ENCODE assay signal across 15 mouse cellular contexts in the genomic region with DNA sequence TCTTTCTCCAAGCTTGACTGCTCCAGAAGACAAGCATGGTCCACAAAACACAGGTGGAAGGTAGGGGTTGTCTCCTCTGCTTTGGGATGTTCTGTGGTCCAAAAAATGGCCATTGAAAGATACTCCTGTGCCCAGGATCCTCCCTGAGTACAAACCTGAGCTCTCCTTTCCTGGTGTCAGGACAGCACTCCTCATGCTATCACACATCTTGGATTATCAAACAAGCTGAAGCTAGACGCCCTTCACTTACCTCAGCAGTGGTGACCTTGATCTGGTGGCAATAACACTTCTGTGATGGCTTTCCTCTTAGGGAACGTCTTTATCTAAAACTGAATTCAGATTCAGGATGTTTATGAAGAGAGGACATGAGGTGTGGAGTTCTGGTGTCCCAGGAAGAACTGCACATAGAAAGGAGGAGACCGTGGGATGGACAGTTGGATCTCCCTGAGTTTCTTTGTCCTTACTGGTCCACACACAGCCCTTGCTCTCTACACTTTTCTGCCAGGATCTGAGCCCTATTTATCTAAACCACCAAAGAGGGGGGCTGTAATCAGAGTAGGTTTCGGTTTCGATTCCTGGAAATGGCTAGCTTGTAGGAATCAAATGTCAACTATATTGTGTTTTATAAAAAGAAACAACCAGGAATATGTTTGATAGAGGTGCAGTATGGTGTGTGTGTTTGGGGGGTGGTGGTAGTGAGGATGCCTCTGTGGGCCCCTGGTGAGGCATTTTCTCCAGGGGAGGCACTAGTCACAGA. TPM values are rescaled to one million over a fixed set of nuclear protein-coding genes. Genes with fewer than 3 reads are reported as not detected.
DNase-seq lines count a peak whose midpoint lies in the region; ATAC-seq and TF ChIP-seq lines count a peak whose summit lies in the region.
"Not testable (repeated sequence)": the region's sequence is repeated elsewhere in the genome, so short reads cannot be mapped to it uniquely, and the experiment has no call there.
"Had no signal": no experiment of that assay in that cellular context is flagged by ENCODE, and none has a peak within 500 bp of the region (broad histone marks: within the 10 kb centered on the region; RNA-seq: fewer than 3 reads in every experiment).

Gene Tgtp2 (minus strand): TSS at position 494 of the 757 bp plus-strand sequence.

- peak within 1 kb of the TSS; percentile 42 to 47; a peak in 3 of 4 replicates for H3K4me3 ChIP-seq in MEL (ENCODE audit: control insufficient read depth in 1 of 2, insufficient read depth in 1 of 2, low read depth in 2 of 2, low read length in 2 of 2)
- H3K4me3 ChIP-seq in liver, adult 2 months (ENCODE audit: insufficient read depth, low read depth, low read length); small intestine, adult 2 months (ENCODE audit: low read depth, low read length): not testable (repeated sequence)
- H3K4me3 ChIP-seq in megakaryocyte, embryonic 14.5 days (replicated peaks), result peak within 1 kb of the TSS; percentile 80

- not testable (repeated sequence) for TF ChIP-seq EP300 in MEL (IDR thresholded peaks at IDR 0.05; ENCODE audit: low read depth in 1 of 2, low read length in 2 of 2)

- not testable (repeated sequence) for H3K27me3 ChIP-seq in MEL (ENCODE audit: control insufficient read depth in 1 of 2, insufficient read depth in 2 of 2, low read length in 2 of 2); liver, adult 2 months (ENCODE audit: control insufficient read depth, insufficient read depth, low read length); megakaryocyte, embryonic 14.5 days (replicated peaks); small intestine, adult 2 months (ENCODE audit: control insufficient read depth, insufficient read depth, low read length)

- ATAC-seq in common myeloid progenitor, adult 5-6 weeks (replicated peaks; ENCODE audit: low read depth, poor library complexity, severe bottlenecking), result peak; percentile 24; the same call in 1 of the 2 replicates

- H3K27ac ChIP-seq in MEL (ENCODE audit: control insufficient read depth, low read depth, low read length), result not testable (repeated sequence)
- H3K27ac ChIP-seq in liver, adult 2 months (replicated peaks; ENCODE audit: insufficient read depth, low read depth, low read length), result peak within 1 kb of the TSS; percentile 73
- H3K27ac ChIP-seq in small intestine, adult 2 months (ENCODE audit: insufficient read depth, low read depth, low read length), result peak within 1 kb of the TSS; percentile 80

- not testable (repeated sequence) for H3K79me2 ChIP-seq in MEL (ENCODE audit: control insufficient read depth, insufficient read depth, low read length, poor library complexity); liver, adult 2 months (ENCODE audit: control insufficient read depth, insufficient read depth, low read length)

- not testable (repeated sequence) for TF ChIP-seq RAD21 in MEL (IDR thresholded peaks at IDR 0.05; ENCODE audit: low read depth, low read length)

- not testable (repeated sequence) for H3K4me1 ChIP-seq in MEL (ENCODE audit: control insufficient read depth in 1 of 2, insufficient read depth in 2 of 2, low read length in 2 of 2); liver, adult 2 months (ENCODE audit: control insufficient read depth, insufficient read depth, low read length); small intestine, adult 2 months (ENCODE audit: control insufficient read depth, insufficient read depth, insufficient read length, low read length)
- peaks cover 14% of the 10 kb centered on the region; the same call in 1 of the 2 replicates for H3K4me1 ChIP-seq in megakaryocyte, embryonic 14.5 days

- peak within 1 kb of the TSS; percentile 34 for H3K9ac ChIP-seq in MEL (ENCODE audit: control insufficient read depth, low read depth, low read length, poor library complexity, severe bottlenecking)
- H3K9ac ChIP-seq in liver, adult 2 months (ENCODE audit: low read depth, low read length), result not testable (repeated sequence)

- TF ChIP-seq POLR2A in MEL (IDR thresholded peaks at IDR 0.05; ENCODE audit: control insufficient read depth in 1 of 2, insufficient read depth in 1 of 2, low read depth in 1 of 2, low read length in 2 of 2, poor library complexity in 1 of 2); liver, adult 2 months (IDR thresholded peaks at IDR 0.05; ENCODE audit: extremely low read depth, insufficient read depth, low read length); small intestine, adult 2 months (IDR thresholded peaks at IDR 0.05; ENCODE audit: low read depth, low read length): not testable (repeated sequence)

- not testable (repeated sequence) for H3K36me3 ChIP-seq in MEL (ENCODE audit: control insufficient read depth in 1 of 2, insufficient read depth in 2 of 2, low read length in 2 of 2); liver, adult 2 months (ENCODE audit: control insufficient read depth, insufficient read depth, low read length); megakaryocyte, embryonic 14.5 days (replicated peaks; ENCODE audit: low read length); small intestine, adult 2 months (ENCODE audit: control insufficient read depth, insufficient read depth, low read length)

- WGBS in liver, adult 2 months, result 62% methylated on average over 5 of the region's 5 CpGs
- 12% methylated on average over 5 of the region's 5 CpGs for WGBS in small intestine, adult 2 months

- H3K9me3 ChIP-seq in MEL (replicated peaks; ENCODE audit: insufficient read depth, low read length); megakaryocyte, embryonic 14.5 days: not testable (repeated sequence)

- DNase-seq in MEL (ENCODE audit: low read depth, low spot score); liver, adult 2 months (ENCODE audit: extremely low read depth, low read depth, low spot score): not testable (repeated sequence)
- DNase-seq in heart, adult 9 months (ENCODE audit: low spot score in 2 of 2), result peak; percentile 44 to 49
- peak; percentile 45 for DNase-seq in thymus, postnatal 25 days

- not testable (repeated sequence) for TF ChIP-seq CTCF in MEL (IDR thresholded peaks at IDR 0.05 in 2 of 3, conservative IDR thresholded peaks at IDR 0.05 in 1 of 3; ENCODE audit: control insufficient read depth in 1 of 3, insufficient read depth in 1 of 3, low read depth in 2 of 3, low read length in 3 of 3, poor library complexity in 1 of 3, severe bottlenecking in 1 of 3); liver, adult 2 months (IDR thresholded peaks at IDR 0.05; ENCODE audit: low read depth, low read length); small intestine, adult 2 months (IDR thresholded peaks at IDR 0.05; ENCODE audit: extremely low read depth, insufficient read length, insufficient replicate concordance, low read depth, low read length)

TF ChIP-seq in MEL, 35 proteins besides CTCF, POLR2A, EP300 and RAD21:
- TF ChIP-seq ETS1 (IDR thresholded peaks at IDR 0.05; ENCODE audit: low read depth, low read length), result peak; percentile 27; the same call in 1 of the 2 replicates
TF ChIP-seq in MEL: peak in this region for 1; not testable (repeated sequence) for 34.

RNA-seq across cellular contexts. Expression of gene Tgtp2, which starts in this region (rescaled TPM):
- total RNA-seq in MEL (2012; rRNA removed), result 0.75 and 0.77 TPM in 2 replicates
- polyA plus RNA-seq in MEL (2012; ENCODE audit: insufficient read depth in 1 of 2, insufficient read length in 2 of 2, low read depth in 1 of 2, low replicate concordance in 2 of 2, missing spikeins in 1 of 2), result under 1 TPM in 1 of 2 experiments, not detected in 1; 0.54 TPM
- total RNA-seq in common myeloid progenitor, adult 5-6 weeks (2017), result 190 and 320 TPM in 2 replicates
- 5.7 and 6.9 TPM in 2 replicates for total RNA-seq in liver, adult 2 months (2014; rRNA removed)
- 1.1 and 1.3 TPM in 2 replicates for polyA plus RNA-seq in liver, adult 2 months (2012; rRNA removed)
- polyA plus RNA-seq in megakaryocyte, embryonic 14.5 days (2012; ENCODE audit: insufficient read depth, low replicate concordance), result 0.45 TPM in 1 of 2 replicates, not detected in the other
- 0.72 and 1.8 TPM in 2 replicates for polyA plus RNA-seq in small intestine, adult 2 months (2012; rRNA removed)
- total RNA-seq: forebrain, postnatal 0 days; gastrocnemius, postnatal 4 days; layer of hippocampus, postnatal 14 days had no signal
- polyA plus RNA-seq: forebrain, embryonic 10.5 days; forebrain, postnatal 0 days; hindbrain, embryonic 14.5 days; limb, embryonic 11.5 days; midbrain, embryonic 16.5 days; neural tube, embryonic 11.5 days had no signal

Comparison
In these comparisons a context has a peak if more than half of its experiments do, and no peak if none do; other contexts are left out.
1. RNA of gene Tgtp2 (total RNA-seq): 190 to 320 TPM in common myeloid progenitor, adult 5-6 weeks; 5.7 to 6.9 TPM in liver, adult 2 months and 0.75 to 0.77 TPM in MEL; every median in the first group is over 10 times any median in the second.